Mouse (Mus musculus) layer of hippocampus, adult 11-12 months (tissue): ENCODE results near the gene Slc16a10.
"Not testable (repeated sequence)": the region's sequence is repeated elsewhere in the genome, so short reads cannot be mapped to it uniquely, and the experiment has no call there.

Experiments
- DNase-seq: peaks from one replicate; pipeline ENCODE4 v3.0.0; 2022; ENCODE audit warnings: low spot score

The Slc16a10 gene

DNA sequence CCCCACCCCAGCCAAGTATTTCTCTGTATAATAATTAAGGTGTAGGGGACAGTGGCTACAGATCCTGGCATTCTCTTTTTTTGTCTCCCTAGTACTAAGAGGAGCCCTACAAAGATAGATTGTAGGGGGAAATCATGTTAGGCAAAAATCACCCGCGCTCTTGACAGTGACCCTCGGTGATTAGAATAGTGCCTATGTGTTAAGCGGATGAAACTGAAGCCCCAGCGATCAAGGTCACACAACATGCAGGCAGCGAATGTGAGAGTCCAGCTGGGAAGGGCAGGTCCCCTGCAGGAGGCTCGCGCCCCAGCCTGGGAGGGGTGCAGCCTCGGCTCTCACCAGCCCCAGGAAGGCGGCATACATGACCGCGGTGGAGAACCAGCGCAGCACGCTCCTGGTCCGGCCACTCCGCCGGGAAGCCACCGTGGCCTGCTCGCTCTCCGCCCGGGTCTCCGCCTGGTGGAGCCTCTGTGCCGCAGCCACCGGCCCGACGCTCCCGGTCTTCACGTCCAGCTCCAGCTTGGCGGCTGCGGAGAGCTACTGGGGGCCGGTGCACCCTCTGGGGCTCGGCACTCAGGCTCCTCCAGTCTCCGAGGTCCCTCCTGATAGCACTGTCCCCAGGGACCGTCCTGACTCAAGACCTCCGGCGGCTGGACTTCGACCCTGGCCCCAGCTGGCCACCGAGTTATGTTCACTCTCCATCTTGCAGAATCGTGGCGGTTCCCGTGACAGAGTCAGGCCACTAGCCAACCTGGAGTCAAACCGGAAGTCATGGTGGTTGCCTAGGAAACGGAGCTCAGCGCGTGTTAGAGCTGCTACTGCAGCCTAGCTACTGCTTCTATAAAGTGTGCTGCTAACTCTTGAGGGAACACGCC, 117.3 kb downstream of the Slc16a10 start, which contains the start of gene Mfsd4b1:
Gene Mfsd4b1 (minus strand): TSS at position 715 of the 875 bp plus-strand sequence.
- DNase-seq = peak; percentile 90

DNA sequence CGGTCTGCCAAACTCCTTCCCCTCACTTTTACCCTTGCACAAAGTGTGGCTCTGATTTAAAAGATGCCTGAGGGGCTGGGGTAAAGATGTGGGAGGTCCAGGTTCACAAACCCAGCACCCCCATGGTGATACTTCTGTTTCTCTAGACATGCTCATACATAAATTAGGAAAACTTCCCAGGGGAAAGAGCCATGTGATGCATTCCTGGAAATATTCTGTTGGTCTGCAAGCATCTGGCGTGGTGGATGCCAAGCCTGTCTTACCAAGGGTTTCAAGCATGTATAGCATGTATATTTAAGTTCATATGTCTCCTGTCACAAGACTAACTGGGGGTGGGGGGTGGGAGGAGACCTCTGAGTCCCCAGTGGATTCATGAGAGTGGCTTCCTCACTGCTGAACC, 121.7 kb downstream of the Slc16a10 start:
- DNase-seq = no peak

DNA sequence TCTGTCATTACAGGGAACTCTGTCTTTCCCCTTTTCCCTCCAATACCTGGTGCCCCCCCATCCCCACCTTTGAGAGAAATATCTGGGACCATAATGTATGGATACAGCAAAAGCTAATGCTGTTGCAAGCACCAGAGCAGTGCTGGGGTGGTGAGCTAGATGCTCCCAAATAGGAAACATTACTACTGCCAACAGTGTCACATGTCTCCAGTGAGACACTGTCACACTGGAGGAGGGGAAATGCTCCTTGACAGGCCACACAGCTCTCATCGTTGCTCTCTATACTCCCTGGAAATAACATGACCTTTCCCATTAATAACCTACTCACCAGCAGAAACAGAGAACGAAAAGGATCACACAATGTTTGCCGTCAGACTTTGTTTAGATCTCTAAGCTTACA, 122.6 kb downstream of the Slc16a10 start:
- DNase-seq = no peak

DNA sequence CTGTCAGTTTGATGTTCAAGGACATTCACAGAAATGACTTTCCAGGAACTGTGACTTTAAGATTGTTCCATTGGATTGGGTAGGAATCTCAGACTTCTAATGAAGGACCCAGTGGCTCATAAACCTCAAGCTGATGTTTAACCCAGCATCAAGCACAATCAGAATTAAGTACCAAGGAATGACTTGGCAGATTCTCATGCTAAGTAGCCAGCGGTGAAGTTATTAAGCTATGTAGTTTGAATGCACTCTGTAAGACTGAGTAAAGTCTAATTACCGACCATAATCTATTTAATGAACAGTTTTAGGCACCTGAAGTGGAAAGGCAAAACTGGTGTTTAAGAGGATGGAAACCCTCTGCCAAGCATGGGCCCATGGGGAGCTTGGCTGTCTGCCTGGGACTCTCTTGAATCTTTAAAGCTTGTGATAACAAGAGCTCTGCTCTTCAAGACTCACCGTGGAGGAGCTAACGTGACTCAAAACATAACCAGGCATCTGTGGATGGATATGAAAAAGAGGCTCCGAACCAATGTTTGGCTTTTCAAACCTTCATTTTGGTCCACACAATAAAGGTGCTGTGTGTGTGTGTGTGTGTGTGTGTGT, 123.7 kb downstream of the Slc16a10 start:
- no peak for DNase-seq

DNA sequence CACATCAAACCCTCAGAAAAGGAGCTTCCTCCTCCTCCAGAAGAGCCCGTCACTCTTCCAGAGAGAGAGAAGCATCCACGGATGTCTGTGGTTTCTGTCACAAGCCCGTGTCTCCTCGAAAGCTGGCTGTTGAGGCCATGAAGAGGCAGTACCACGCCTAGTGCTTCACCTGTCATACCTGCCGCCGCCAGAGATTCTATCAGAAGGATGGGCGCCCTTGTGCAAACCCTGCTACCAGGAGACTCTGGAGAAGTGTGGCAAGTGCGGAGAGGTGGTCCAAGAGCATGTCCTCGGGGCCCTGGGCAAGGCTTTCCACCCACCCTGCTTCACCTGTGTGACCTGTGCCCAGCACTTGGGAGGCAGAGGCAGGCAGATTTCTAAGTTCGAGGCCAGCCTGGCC, 132.5 kb downstream of the Slc16a10 start:
- DNase-seq = no peak

DNA sequence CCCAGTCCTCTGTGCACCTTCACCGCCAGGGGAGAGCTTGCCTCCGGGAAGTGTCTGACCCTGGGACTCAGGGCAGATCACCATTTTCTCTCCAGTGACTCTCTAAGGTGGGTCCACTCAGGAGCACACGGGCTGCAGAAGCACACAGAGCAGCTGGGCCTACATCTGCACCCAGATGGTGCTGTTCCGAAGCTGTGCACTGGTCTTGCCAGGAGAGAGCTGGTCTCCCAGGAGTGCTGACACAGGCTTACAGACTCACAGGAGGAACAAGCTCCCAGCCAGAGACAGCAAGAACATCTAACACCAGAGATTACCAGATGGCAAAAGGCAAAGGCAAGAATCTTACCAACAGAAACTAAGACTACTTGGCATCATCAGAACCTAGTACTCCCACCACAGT, 133.2 kb downstream of the Slc16a10 start:
- DNase-seq = not testable (repeated sequence)

DNA sequence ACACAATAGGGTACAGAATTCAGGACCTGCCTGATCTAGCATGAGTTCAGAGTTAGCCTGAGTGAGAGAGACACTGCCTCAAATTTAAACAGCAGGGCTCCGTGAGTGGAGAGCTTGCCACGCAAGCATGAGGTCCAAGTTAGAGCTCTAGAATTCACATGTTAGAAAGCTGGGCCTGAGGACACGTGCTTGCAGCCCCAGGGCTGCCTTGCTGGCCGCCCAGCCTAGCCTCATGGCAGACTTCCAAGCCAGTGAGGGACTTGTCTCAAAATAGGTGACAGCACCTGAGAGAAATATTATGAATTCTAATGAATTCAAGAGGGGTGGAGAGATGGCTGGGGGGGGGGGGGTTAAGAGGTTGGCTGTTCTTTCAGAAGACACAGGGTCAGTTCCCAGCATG, 134.1 kb downstream of the Slc16a10 start:
- no peak for DNase-seq

DNA sequence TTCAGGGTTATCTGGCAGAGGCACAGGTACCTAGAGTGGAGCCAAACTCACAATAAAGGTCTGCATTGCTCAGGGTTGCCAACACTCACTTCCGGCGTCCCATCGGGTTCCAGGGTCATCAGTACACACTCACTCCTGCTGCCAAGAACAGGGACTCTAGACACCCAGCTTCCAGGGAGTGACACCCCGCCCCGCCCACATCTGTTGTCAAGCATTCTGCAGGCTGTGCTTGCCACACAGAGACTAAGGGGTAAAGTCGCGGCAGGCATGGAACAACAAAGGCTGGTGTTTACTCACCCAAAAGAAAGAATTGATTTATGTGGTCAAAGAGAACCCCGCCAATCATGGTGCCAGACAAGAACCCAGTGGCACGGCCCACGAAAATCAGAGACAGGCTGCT, 135.1 kb downstream of the Slc16a10 start:
- DNase-seq = no peak

DNA sequence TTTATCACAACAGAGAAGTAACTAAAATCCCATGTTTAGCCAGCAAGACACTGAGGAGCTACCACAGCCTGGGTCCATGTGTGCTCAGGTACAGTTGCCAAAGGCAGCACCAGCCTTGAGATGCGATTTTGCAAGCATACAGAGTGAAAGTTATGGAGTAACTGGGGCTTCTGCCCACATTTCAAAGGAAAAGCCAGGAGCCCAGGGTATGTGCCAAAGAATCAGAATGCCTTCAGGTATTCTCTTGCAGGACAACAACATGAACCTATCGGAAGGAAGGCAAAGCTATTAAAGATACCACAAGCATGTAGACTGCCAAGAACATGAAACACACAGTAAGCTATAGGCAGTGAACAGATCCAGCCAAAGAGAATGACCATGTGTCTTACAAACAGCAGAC, 141.3 kb downstream of the Slc16a10 start:
- no peak for DNase-seq

DNA sequence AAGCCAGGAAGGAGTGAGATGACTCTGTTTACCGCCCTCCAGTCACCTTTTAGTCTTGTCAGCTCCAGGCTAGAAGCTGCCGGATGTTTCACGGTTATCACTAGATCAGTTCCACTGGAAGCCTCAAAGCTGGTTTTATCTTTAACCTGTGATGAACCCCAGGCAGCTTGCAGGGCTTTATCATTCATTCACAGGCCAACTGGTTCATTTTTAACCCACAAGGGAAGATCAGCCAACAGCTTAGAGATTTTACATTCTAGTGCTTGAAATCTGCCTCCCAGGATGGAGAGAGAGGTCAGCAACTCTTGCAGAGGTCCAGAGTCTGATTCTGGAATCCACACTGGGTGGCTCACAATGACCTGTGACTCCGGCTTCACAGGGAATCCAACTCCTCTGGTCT, 150.9 kb downstream of the Slc16a10 start:
- DNase-seq = no peak

DNA sequence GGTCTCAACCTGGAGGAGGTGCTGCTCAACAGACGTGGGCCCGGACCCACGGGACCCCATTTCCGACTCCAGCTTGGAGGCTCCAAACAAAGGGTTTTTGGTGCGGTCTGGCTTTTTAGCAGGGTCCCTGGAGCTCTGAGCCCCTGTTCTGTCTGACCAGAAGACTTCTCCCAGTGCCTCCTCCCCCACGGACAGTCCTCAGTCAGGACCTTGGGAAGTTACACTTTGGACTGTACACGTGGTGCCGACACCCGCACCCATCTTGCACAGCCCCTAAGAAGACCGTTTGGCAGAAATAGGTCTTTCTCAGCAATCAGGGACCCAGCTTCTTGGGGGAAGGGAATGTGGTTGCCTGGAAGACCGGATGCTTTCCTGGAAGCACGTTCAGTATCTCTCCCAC, 155.6 kb downstream of the Slc16a10 start, which contains the start of gene Mfsd4b5:
Gene Mfsd4b5 (minus strand): TSS at position 181 of the 400 bp plus-strand sequence.
- DNase-seq = no peak
